Mouse (Mus musculus) 3T3-L1 (cell line): Measurements from ENCODE around the gene Tns1.
A peak's percentile ranks its signal among the peaks of the same experiment; 100 is the strongest.

Source experiments
- DNase-seq: peaks from one replicate; pipeline ENCODE4 v3.0.0-alpha.2; 2015; ENCODE audit warnings: low read depth, low spot score

Gene Tns1

GRCm38 (mm10) chr1:73958210-73958983 is 165.9 kb downstream of the Tns1 start:
- DNase-seq: peak; percentile 89

GRCm38 (mm10) chr1:73957428-73957827 is 166.8 kb downstream of the Tns1 start:
- DNase-seq: no peak

GRCm38 (mm10) chr1:73956320-73956719 is 167.9 kb downstream of the Tns1 start:
- peak; percentile 62 for DNase-seq

- peak; percentile 68 for DNase-seq
These were observed 168.9 kb downstream of the Tns1 start for GRCm38 (mm10) chr1:73955259-73955842.

GRCm38 (mm10) chr1:73954614-73955013 is 169.6 kb downstream of the Tns1 start:
- DNase-seq: peak; percentile 24

- DNase-seq: no peak
These were observed 170.2 kb downstream of the Tns1 start for GRCm38 (mm10) chr1:73954015-73954408.

GRCm38 (mm10) chr1:73953317-73954014 is 170.8 kb downstream of the Tns1 start:
- DNase-seq: no peak

- DNase-seq: no peak
These were observed 171.7 kb downstream of the Tns1 start for GRCm38 (mm10) chr1:73952598-73952997.

- DNase-seq: no peak
These were observed 173.1 kb downstream of the Tns1 start for GRCm38 (mm10) chr1:73951178-73951577.

- no peak for DNase-seq
These were observed 175.5 kb downstream of the Tns1 start for GRCm38 (mm10) chr1:73948757-73949156.

- peak; percentile 81 for DNase-seq
These were observed 176.5 kb downstream of the Tns1 start for GRCm38 (mm10) chr1:73947525-73948304.

GRCm38 (mm10) chr1:73946701-73947100 is 177.5 kb downstream of the Tns1 start:
- DNase-seq: no peak

GRCm38 (mm10) chr1:73944393-73944792 is 179.9 kb downstream of the Tns1 start:
- DNase-seq: no peak

- no peak for DNase-seq
These were observed 180.5 kb downstream of the Tns1 start for GRCm38 (mm10) chr1:73943667-73944289.

- DNase-seq: no peak
These were observed 181.0 kb downstream of the Tns1 start for GRCm38 (mm10) chr1:73943255-73943654.

- peak; percentile 42 for DNase-seq
These were observed 182.0 kb downstream of the Tns1 start for GRCm38 (mm10) chr1:73942243-73942642.

- no peak for DNase-seq
These were observed 182.6 kb downstream of the Tns1 start for GRCm38 (mm10) chr1:73941697-73942096.

- no peak for DNase-seq
These were observed 183.6 kb downstream of the Tns1 start for GRCm38 (mm10) chr1:73940491-73941204.

- peak; percentile 20 for DNase-seq
These were observed 185.7 kb downstream of the Tns1 start for GRCm38 (mm10) chr1:73938597-73938996.

GRCm38 (mm10) chr1:73937805-73938204 is 186.4 kb downstream of the Tns1 start:
- DNase-seq: no peak

GRCm38 (mm10) chr1:73936537-73936936 is 187.7 kb downstream of the Tns1 start:
- DNase-seq: peak; percentile 21
